Comparison of ENCODE assay signal across 13 mouse cellular contexts in the genomic region with DNA sequence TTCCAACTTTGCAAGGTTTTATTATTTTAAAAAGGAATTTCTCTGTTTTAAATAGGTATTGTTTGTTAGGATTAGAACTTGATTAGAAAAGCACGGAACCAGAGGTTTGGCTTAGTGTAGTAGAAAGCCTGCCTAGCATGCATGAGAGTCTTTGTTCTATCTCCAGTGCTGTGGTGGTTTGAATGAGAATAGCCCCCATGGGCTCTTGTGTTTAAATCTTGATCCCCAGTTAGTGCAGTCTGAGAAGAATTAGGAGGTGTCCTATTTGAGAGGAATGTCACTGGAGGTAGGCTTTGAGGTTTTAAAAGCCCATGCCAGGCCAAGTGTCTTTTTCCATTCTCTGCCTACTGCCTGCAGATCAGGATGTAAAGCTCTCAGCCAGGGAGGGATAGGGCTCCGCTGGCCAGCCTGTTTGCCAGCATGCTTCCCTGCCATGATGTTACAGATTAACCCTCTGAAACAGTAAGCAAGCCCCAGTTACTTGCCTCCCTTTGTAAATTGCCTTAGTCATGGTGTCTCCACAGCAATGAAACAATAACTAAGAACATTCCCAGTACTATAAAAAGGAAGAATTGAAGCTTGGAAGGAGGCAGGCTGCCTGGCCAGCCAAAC. TPM values are rescaled to one million over a fixed set of nuclear protein-coding genes. Genes with fewer than 3 reads are reported as not detected.
DNase-seq lines count a peak whose midpoint lies in the region; ATAC-seq and TF ChIP-seq lines count a peak whose summit lies in the region.
"Had no signal": no experiment of that assay in that cellular context is flagged by ENCODE, and none has a peak within 500 bp of the region (broad histone marks: within the 10 kb centered on the region; RNA-seq: fewer than 3 reads in every experiment).

No protein-coding gene starts in this region.

- no peaks in the 10 kb centered on the region for H3K27me3 ChIP-seq in neural tube, embryonic 11.5 days (ENCODE audit: control insufficient read depth, insufficient read depth, low read length)
- no peaks in the 10 kb centered on the region for H3K27me3 ChIP-seq in kidney, postnatal 0 days (ENCODE audit: insufficient read depth, low read length)
- no peaks in the 10 kb centered on the region for H3K27me3 ChIP-seq in neural tube, embryonic 13.5 days
- H3K27me3 ChIP-seq: liver, embryonic 13.5 days had no signal

- peak; percentile 13 for DNase-seq in neural tube, embryonic 11.5 days (ENCODE audit: low spot score)
- DNase-seq in neural tube, embryonic 10.5 days (ENCODE audit: extremely low spot score, low spot score), result no peak
- peak; percentile 1 for DNase-seq in embryo, embryonic 10.5 days (ENCODE audit: low spot score)
- DNase-seq in kidney, postnatal 0 days (ENCODE audit: low spot score), result peak; percentile 27
- DNase-seq in thymus, postnatal 4 days, result no peak
- no peak for DNase-seq in adrenal gland, postnatal 10 days
- no peak for DNase-seq in layer of hippocampus, adult 9-11 months
- DNase-seq: gastrocnemius, postnatal 14 days; heart, postnatal 10 days; liver, embryonic 13.5 days; lung, postnatal 4 days; right cerebral cortex, postnatal 4 days had no signal

- H3K4me1 ChIP-seq in neural tube, embryonic 11.5 days (ENCODE audit: control insufficient read depth, insufficient read depth, low read length), result no peaks in the 10 kb centered on the region
- no peaks in the 10 kb centered on the region for H3K4me1 ChIP-seq in kidney, postnatal 0 days (replicated peaks; ENCODE audit: insufficient read depth, low read length)
- H3K4me1 ChIP-seq in neural tube, embryonic 13.5 days (replicated peaks), result 0 out of 2 replicates have a peak, but pooled peaks cover 4% of the 10 kb centered on the region
- H3K4me1 ChIP-seq: liver, embryonic 13.5 days had no signal

- H3K9ac ChIP-seq in neural tube, embryonic 11.5 days (ENCODE audit: low read length), result no peak overlapping the region
- H3K9ac ChIP-seq in kidney, postnatal 0 days (ENCODE audit: low read depth, low read length), result no peak overlapping the region
- no peak overlapping the region for H3K9ac ChIP-seq in neural tube, embryonic 13.5 days
- H3K9ac ChIP-seq: liver, embryonic 13.5 days had no signal

- 36% methylated on average over 2 of the region's 2 CpGs for WGBS in neural tube, embryonic 11.5 days
- 82% methylated on average over 2 of the region's 2 CpGs for WGBS in kidney, postnatal 0 days
- 19% methylated on average over 2 of the region's 2 CpGs for WGBS in neural tube, embryonic 13.5 days

- H3K36me3 ChIP-seq in neural tube, embryonic 11.5 days (ENCODE audit: control insufficient read depth, insufficient read depth, low read length), result no peaks in the 10 kb centered on the region
- H3K36me3 ChIP-seq in kidney, postnatal 0 days (ENCODE audit: insufficient read depth, low read length), result peaks cover 8% of the 10 kb centered on the region; the same call in 1 of the 2 replicates
- H3K36me3 ChIP-seq in neural tube, embryonic 13.5 days, result peaks cover 16% of the 10 kb centered on the region

- TF ChIP-seq CTCF in kidney, postnatal 0 days (IDR thresholded peaks at IDR 0.05; ENCODE audit: low read depth), result no peak

- no peak overlapping the region for H3K27ac ChIP-seq in neural tube, embryonic 11.5 days (ENCODE audit: low read depth, low read length)
- no peak overlapping the region for H3K27ac ChIP-seq in kidney, postnatal 0 days
- 0 out of 2 replicates have a peak overlapping the region, but pooled peaks have one; percentile 9 for H3K27ac ChIP-seq in neural tube, embryonic 13.5 days (replicated peaks)
- H3K27ac ChIP-seq: liver, embryonic 13.5 days had no signal

- ATAC-seq in neural tube, embryonic 11.5 days (ENCODE audit: insufficient read depth, low FRiP score, low TSS enrichment), result no peak
- 0 out of 2 replicates have a peak, but pooled peaks have one; percentile 46 for ATAC-seq in kidney, postnatal 0 days (replicated peaks; ENCODE audit: low FRiP score, low read depth)
- no peak; the same call in 1 of the 2 replicates for ATAC-seq in neural tube, embryonic 13.5 days (ENCODE audit: low read depth)

- no peak overlapping the region for H3K4me3 ChIP-seq in neural tube, embryonic 11.5 days (ENCODE audit: low read depth, low read length)
- no peak overlapping the region for H3K4me3 ChIP-seq in kidney, postnatal 0 days (replicated peaks; ENCODE audit: low read depth, low read length)
- no peak overlapping the region for H3K4me3 ChIP-seq in neural tube, embryonic 13.5 days
- H3K4me3 ChIP-seq: liver, embryonic 13.5 days had no signal

- H3K9me3 ChIP-seq in neural tube, embryonic 11.5 days (ENCODE audit: control insufficient read depth, low read length), result no peaks in the 10 kb centered on the region
- no peaks in the 10 kb centered on the region for H3K9me3 ChIP-seq in kidney, postnatal 0 days (replicated peaks; ENCODE audit: low read length)
- no peaks in the 10 kb centered on the region for H3K9me3 ChIP-seq in neural tube, embryonic 13.5 days
- H3K9me3 ChIP-seq: liver, embryonic 13.5 days had no signal

- H3K4me2 ChIP-seq in neural tube, embryonic 11.5 days (ENCODE audit: low read depth), result no peak overlapping the region
- no peak overlapping the region for H3K4me2 ChIP-seq in kidney, postnatal 0 days (ENCODE audit: low read length)
- no peak overlapping the region for H3K4me2 ChIP-seq in neural tube, embryonic 13.5 days
- H3K4me2 ChIP-seq: liver, embryonic 13.5 days had no signal

RNA-seq across cellular contexts. Expression of a gene that starts 36.3 kb away (rescaled TPM):
- polyA plus RNA-seq in neural tube, embryonic 11.5 days (2014; fragmentation: Nextera tagmentation; extraction: Ambion mirVana), result 15.0 and 16.4 TPM in 2 replicates
- polyA plus RNA-seq in kidney, postnatal 0 days (2015; fragmentation: Nextera tagmentation; extraction: Ambion mirVana), result 18.2 and 20.0 TPM in 2 replicates
- 19.3 and 21.7 TPM in 2 replicates for polyA plus RNA-seq in neural tube, embryonic 13.5 days (2015; fragmentation: Nextera tagmentation; extraction: Ambion mirVana)
- 10 to 100 TPM; 39.5 to 41.1 TPM for total RNA-seq in adrenal gland, postnatal 10 days (2021)

RNA-seq across cellular contexts. Expression of a gene that starts 50.0 kb away (rescaled TPM):
- not detected in 2 replicates for polyA plus RNA-seq in neural tube, embryonic 11.5 days (2014; fragmentation: Nextera tagmentation; extraction: Ambion mirVana)
- polyA plus RNA-seq in kidney, postnatal 0 days (2015; fragmentation: Nextera tagmentation; extraction: Ambion mirVana), result not detected in 2 replicates
- polyA plus RNA-seq in neural tube, embryonic 13.5 days (2015; fragmentation: Nextera tagmentation; extraction: Ambion mirVana), result 0.21 and 0.22 TPM in 2 replicates
- total RNA-seq in adrenal gland, postnatal 10 days (2021), result under 1 TPM; 0.09 to 0.12 TPM
- total RNA-seq: gastrocnemius, postnatal 14 days had no signal
- polyA plus RNA-seq: liver, embryonic 13.5 days had no signal

Comparison
In these comparisons a context has a peak if more than half of its experiments do, and no peak if none do; other contexts are left out.
1. DNase-seq: peak in neural tube, embryonic 11.5 days (single experiment), embryo, embryonic 10.5 days (single experiment) and kidney, postnatal 0 days (single experiment); none in neural tube, embryonic 10.5 days (single experiment), thymus, postnatal 4 days (single experiment), adrenal gland, postnatal 10 days (single experiment) and layer of hippocampus, adult 9-11 months (single experiment).